9 mouse cellular contexts compared by ENCODE assay signal in the genomic region with DNA sequence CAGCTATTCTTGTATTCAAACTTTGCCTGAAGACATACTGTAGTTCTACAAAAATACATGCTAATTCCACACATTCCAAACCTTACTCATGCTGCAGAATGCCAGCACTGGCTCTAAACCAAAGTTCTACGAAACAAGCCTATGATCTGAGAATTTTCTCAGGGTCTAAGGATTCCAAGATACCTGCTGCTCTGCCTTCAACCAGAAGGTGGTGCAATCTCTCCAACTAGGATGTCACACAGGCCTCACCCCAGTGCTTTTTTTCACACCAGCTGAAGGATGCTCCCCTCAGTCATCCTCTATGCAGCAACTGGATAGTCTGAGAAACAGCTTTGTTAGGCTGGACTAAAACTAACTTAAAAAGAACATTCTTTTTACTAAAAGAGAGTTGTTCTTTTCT.
A peak's percentile ranks its signal among the peaks of the same experiment; 100 is the strongest.
DNase-seq lines count a peak whose midpoint lies in the region; ATAC-seq and TF ChIP-seq lines count a peak whose summit lies in the region.
"Had no signal": no experiment of that assay in that cellular context is flagged by ENCODE, and none has a peak within 500 bp of the region (broad histone marks: within the 10 kb centered on the region; RNA-seq: fewer than 3 reads in every experiment).

No protein-coding gene starts in this region.

- no peaks in the 10 kb centered on the region for H3K27me3 ChIP-seq in kidney, adult 2 months (replicated peaks; ENCODE audit: control insufficient read depth, insufficient read depth, low read length)
- no peaks in the 10 kb centered on the region for H3K27me3 ChIP-seq in limb, embryonic 13.5 days
- no peaks in the 10 kb centered on the region for H3K27me3 ChIP-seq in neural tube, embryonic 13.5 days
- H3K27me3 ChIP-seq: embryonic facial prominence, embryonic 12.5 days had no signal

- ATAC-seq in activated CD4-positive, CD25-positive, alpha-beta regulatory T cell, adult 4 months: peak; percentile 80
- ATAC-seq in limb, embryonic 13.5 days (ENCODE audit: low FRiP score, low read depth): peak; percentile 71
- peak; percentile 76; the same call in 1 of the 2 replicates for ATAC-seq in neural tube, embryonic 13.5 days (ENCODE audit: low read depth)

- no peak overlapping the region for H3K9ac ChIP-seq in limb, embryonic 13.5 days
- no peak overlapping the region for H3K9ac ChIP-seq in neural tube, embryonic 13.5 days
- H3K9ac ChIP-seq: embryonic facial prominence, embryonic 12.5 days had no signal

- no peak for TF ChIP-seq POLR2A in kidney, adult 2 months (IDR thresholded peaks at IDR 0.05; ENCODE audit: low read depth, low read length)

- DNase-seq in 416B (ENCODE audit: low read depth): peak; percentile 73
- peak; percentile 83 for DNase-seq in embryo, embryonic 10.5 days (ENCODE audit: low spot score)
- peak; percentile 24 to 69 for DNase-seq in gastrocnemius, postnatal 4 days (ENCODE audit: low spot score in 2 of 2)
- DNase-seq in kidney, adult 2 months: peak; percentile 86
- peak; percentile 31 for DNase-seq in testis, postnatal 14 days (ENCODE audit: low spot score)

- no peaks in the 10 kb centered on the region for H3K9me3 ChIP-seq in limb, embryonic 13.5 days
- H3K9me3 ChIP-seq in neural tube, embryonic 13.5 days: no peaks in the 10 kb centered on the region
- H3K9me3 ChIP-seq: embryonic facial prominence, embryonic 12.5 days had no signal

- H3K36me3 ChIP-seq in kidney, adult 2 months (ENCODE audit: control insufficient read depth, insufficient read depth, low read length): peaks cover 2% of the 10 kb centered on the region
- H3K36me3 ChIP-seq in limb, embryonic 13.5 days: peaks cover 8% of the 10 kb centered on the region; the same call in 1 of the 2 replicates
- H3K36me3 ChIP-seq in neural tube, embryonic 13.5 days: peaks cover 9% of the 10 kb centered on the region

- no peak overlapping the region for H3K27ac ChIP-seq in kidney, adult 2 months (ENCODE audit: insufficient read depth, low read depth, low read length)
- no peak overlapping the region for H3K27ac ChIP-seq in limb, embryonic 13.5 days
- no peak overlapping the region for H3K27ac ChIP-seq in neural tube, embryonic 13.5 days (replicated peaks)

- H3K4me2 ChIP-seq in limb, embryonic 13.5 days (replicated peaks): no peak overlapping the region
- no peak overlapping the region for H3K4me2 ChIP-seq in neural tube, embryonic 13.5 days
- H3K4me2 ChIP-seq: embryonic facial prominence, embryonic 12.5 days had no signal

- H3K4me3 ChIP-seq in kidney, adult 2 months (ENCODE audit: insufficient read depth, low read depth, low read length): no peak overlapping the region
- no peak overlapping the region for H3K4me3 ChIP-seq in limb, embryonic 13.5 days
- H3K4me3 ChIP-seq in neural tube, embryonic 13.5 days: no peak overlapping the region
- H3K4me3 ChIP-seq: embryonic facial prominence, embryonic 12.5 days had no signal

- WGBS in kidney, adult 2 months: 3% methylated on average over 1 of the region's 1 CpGs
- WGBS in limb, embryonic 13.5 days: 33% methylated on average over 1 of the region's 1 CpGs
- WGBS in neural tube, embryonic 13.5 days: 44% methylated on average over 1 of the region's 1 CpGs

- H3K4me1 ChIP-seq in kidney, adult 2 months (ENCODE audit: control insufficient read depth, insufficient read depth, low read length): no peaks in the 10 kb centered on the region
- peaks cover 11% of the 10 kb centered on the region for H3K4me1 ChIP-seq in limb, embryonic 13.5 days
- peaks cover 2% of the 10 kb centered on the region for H3K4me1 ChIP-seq in neural tube, embryonic 13.5 days (replicated peaks)

- peak; percentile 76 for TF ChIP-seq CTCF in kidney, adult 2 months (conservative IDR thresholded peaks at IDR 0.05; ENCODE audit: insufficient read depth, insufficient read length, low read depth, low read length)

Comparison
In these comparisons a context has a peak if more than half of its experiments do, and no peak if none do; other contexts are left out.
1. DNase-seq: peak in every context shown above with its lines; median percentile 86 in kidney, adult 2 months; 83 in embryo, embryonic 10.5 days; 73 in 416B; 46 in gastrocnemius, postnatal 4 days; 31 in testis, postnatal 14 days.